Mouse (Mus musculus): ENCODE measurements around the gene Cdkal1.

Cdkal1 gene

DNA sequence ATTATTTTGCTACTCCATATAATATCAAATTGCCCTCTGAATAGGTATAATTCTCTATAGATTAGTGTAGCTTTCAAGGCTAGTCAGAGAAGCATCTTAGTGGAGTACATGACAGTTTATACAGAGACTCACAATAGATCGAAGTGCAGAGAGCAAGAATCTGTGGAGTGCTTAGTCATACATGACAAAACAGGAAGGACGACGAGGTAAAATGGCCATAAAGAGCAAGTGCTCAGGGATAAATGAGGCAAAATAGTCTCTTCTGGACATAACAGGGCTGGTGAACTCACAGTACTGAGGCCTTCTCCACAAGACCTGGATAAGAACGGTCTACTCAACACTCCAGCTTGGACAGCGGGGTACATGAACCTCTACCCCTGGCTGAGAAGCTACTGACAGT, 155.6 kb downstream of the Cdkal1 start:
- DNase-seq (ENCODE audit: low spot score): no peak

DNA sequence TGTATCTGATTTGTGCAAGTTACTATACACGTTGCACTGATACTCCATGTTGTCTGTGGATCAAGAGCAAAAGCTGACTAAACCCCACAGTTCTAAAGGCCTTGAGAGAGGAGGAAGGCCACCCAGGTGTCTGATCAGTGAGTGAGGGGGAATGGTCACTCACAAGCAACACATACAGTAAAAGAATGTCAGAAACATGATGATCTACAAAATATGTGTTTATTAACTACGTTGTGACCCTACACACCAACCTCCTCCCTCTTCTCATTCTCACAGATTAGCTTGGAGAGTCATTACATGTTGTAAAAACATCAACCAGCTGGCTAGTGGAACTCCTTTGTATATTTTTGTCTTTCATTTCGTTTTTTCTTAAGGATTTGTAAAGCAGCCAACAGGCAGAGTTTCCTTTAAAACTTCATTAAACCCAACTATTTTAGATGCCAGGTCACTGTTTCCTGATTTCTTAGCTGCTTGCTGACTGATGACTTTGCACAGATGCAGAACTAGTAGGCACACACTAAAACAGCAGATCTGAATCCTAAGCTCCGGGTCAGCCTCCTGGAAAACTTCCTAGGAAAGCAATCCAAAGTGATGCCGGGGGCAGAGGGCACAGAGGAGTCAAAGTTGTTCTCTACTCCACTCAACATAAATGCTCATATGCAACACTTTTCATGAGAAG, 157.0 kb downstream of the Cdkal1 start:
- DNase-seq (ENCODE audit: low spot score): no peak

DNA sequence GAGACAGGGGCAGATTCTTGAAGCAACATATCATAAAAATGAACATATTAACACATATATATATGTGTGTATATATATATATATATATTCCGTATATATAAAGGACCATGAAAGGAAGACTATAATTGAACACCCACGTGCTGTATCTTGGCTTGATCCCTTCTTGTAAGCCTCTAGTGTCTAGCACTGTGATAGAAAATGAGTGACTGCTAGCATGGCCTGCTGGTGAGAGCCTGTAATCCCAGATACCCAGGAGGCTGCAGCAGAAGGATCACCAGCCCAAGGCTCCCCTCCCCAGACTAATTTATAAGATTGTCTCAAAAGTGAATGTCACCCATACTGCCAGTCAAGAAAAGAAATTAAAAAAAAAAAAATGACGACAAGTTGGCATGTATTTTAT, 158.2 kb downstream of the Cdkal1 start:
- DNase-seq (ENCODE audit: low spot score): no peak

DNA sequence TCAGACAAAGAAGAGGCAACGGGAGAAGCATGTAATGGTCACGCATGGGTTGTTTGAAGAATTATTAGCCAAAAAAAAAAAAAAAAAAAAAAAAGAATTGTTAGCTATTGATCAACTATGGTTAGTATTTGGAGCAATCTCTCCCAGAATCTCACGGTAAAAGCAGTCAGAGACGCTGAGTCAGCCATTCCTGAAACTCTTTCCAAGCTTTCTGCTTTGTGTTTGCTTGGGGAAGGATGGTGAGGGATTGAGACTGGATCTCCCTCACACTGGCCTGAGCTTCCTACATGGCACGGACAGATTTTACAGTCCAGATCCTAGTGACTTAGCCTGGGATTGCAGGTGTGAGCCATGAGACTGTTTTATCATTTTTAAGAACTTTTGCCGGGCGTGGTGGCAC, 164.7 kb downstream of the Cdkal1 start:
- DNase-seq (ENCODE audit: low spot score): peak; percentile 26

DNA sequence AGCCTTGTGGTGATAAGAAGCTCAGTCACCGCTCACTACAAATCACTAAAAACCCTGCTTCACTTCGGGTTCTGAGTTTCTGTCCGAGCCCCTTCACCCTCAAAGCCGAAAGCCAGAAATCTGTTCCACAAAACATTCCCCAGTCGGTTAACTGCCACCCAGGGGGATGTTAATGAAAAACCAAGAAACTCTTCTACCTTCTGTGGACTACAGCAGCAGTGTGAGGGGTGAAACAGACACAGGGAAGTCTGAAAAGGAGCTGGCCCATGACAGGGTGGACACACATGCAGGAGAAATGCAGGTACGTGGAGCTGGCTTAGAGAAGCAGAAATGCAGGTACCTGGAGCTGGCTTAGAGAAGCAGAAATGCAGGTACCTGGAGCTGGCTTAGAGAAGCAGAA, 166.6 kb downstream of the Cdkal1 start:
- DNase-seq (ENCODE audit: low spot score): no peak

DNA sequence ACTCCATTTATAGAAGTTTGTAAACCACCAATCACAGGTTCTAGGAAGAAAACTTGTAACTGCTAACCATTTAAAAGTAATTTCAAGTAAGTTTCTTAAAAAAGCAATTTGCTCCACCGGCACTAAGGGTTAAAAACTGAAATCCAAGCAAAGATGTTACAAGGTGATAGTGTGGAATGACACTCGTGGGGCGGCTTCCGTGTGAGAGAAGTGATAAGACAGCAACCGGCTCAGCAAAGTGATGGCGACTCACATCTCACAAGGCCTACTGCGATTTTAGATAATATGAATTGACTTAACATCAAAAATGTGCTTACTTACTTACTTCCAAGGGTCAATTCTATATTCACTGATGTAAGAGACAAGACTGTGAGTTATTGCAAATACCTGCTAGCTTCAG, 167.6 kb downstream of the Cdkal1 start:
- no peak for DNase-seq (ENCODE audit: low spot score)

DNA sequence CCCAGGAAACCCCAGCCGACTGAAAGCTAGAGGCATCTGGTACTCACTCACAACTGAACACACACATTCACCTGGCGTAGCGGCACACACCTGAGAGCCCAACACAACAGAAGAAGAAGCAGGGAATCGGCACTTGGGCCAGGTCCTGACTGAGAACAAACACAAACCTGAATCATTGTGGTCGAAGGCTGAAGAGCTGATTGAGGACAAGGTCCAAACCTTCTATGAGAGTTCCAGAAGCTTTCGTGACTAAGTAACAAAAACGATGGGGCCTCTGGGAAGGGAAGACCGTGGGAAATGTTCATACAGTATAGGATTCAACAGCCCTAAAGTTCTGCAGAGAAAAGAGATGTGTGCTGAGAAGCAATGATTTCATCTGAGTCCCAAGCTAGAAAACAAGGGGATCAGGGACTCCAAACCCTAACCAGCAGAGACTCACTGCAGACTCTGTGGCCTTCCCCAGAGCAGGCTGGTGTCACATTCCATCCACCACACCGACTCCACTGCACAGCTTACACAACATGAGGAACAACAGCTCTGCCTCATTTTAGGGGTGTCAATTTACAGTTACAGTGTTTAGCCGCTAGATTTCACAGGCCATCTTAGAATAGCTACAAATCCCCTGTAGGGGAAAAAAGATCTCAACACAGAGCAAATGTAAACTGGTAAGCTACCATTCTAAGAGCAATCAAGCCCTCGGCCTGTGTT, 175.8 kb downstream of the Cdkal1 start:
- DNase-seq (ENCODE audit: low spot score): no peak

DNA sequence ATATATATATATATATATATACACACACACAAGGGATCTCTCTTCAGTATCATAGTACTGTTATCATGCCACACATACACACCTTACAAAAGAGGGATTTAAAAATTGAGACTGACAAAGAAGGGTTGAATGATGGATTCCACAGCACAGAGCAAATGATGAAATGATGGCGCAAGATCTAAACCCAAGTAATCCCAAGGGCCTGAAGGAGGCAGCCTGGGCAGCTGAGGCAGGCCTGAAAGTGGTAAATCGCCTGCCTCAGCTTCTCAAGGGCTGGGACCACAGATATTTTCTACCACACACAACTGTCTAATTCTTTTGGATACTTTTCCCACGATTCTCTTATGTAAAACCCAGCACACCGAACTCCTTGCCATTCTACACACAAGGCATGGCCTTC, 177.9 kb downstream of the Cdkal1 start:
- no peak for DNase-seq (ENCODE audit: low spot score)

DNA sequence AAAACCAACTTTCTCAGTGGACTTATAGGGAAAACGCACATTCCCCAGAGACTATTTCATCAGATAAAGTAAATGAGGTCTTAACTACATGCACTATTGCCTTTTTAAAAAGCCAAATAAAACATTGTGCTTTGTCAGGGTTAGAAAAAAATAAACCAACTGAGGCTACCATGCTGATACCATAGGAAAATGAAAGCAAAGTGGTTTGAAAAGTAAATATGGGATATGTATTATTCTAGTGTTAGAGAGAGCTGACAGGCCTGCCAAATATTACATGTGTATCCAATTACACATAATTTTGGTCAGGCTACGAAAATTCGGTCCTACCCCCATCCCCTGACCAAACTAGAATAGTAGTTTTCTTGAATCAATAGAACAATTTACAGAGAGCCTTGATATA, 184.8 kb downstream of the Cdkal1 start:
- DNase-seq (ENCODE audit: low spot score): no peak

DNA sequence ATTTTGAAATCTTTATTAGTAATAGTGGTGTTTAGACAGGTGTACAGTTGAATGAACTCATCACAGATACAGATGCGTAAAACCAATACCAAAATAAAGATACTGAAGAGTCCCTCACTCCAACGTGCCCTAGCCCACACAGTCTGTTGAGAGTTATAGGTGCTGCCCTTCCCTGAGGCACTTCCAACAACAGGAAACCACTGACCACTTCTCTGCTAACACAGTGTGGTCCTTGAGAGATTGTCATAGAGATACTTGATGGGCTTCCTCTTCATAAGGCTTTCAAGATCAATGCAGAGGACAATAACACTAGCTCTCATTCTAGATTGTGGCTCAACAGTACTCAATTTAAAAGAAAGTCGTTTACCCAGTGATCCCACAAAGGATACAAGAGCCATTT, 191.6 kb downstream of the Cdkal1 start:
- no peak for DNase-seq (ENCODE audit: low spot score)

DNA sequence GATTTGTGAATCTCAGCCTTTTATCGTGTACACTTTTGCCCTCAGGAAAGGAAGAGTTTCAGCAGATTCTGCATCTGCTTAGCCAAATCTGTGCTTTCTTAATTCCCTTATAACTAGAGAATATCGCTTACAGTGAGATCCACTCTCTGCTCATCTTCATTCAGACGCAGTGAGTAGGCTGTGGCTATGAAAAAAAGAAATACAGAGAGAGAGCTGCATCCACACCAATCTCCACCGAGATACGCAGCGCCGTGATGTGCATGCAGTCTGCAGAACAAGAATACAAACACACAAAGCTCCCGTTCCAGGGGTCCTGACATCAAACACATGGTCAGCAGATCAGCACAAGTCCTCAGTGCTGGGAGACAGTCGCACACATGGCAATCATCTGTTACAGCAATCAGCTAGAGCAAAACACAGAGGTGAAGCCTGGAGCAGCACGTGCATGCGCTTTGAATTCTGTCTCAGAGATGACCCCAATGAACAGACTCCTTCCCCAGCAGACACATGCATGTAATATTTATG, 199.6 kb downstream of the Cdkal1 start:
- DNase-seq (ENCODE audit: low spot score): no peak

DNA sequence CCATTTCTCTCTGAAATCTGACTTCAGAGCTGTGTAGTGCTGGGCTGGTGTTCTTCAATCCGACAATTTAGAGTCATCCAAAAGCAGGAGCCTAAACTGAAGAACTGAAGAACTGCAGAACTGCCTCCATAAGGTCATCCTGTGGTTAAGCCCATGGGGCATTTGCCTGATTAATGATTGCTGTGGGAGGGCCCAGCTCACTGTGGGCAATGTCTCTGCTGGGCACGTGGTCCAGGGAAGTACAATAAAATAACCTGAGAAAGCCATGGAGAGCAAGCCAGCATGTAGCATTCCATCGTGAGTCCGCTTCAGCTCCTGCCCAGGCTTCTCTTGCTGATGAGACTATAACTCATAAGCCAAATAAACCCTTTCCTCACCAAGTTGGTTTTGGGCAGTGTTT, 202.1 kb downstream of the Cdkal1 start:
- no peak for DNase-seq (ENCODE audit: low spot score)

DNA sequence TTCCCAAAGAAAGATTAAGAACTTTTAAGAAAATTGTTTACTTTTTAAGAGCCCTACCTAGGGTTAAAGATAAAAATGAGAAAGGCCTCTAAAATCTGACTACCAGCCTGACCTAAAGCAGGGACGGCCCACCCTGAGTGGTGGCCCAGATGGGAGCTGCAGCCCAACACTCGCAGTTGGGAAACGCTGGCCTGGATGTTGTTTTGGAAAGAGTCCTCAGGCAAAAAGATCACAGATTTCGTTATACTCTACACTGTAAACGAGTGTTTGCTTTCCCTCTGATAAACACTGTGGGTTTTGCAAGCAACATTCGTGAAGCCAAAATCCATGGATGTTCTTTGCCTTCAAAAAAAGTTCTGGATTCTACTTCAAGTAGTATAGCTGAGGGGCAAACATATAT, 202.7 kb downstream of the Cdkal1 start:
- no peak for DNase-seq (ENCODE audit: low spot score)

DNA sequence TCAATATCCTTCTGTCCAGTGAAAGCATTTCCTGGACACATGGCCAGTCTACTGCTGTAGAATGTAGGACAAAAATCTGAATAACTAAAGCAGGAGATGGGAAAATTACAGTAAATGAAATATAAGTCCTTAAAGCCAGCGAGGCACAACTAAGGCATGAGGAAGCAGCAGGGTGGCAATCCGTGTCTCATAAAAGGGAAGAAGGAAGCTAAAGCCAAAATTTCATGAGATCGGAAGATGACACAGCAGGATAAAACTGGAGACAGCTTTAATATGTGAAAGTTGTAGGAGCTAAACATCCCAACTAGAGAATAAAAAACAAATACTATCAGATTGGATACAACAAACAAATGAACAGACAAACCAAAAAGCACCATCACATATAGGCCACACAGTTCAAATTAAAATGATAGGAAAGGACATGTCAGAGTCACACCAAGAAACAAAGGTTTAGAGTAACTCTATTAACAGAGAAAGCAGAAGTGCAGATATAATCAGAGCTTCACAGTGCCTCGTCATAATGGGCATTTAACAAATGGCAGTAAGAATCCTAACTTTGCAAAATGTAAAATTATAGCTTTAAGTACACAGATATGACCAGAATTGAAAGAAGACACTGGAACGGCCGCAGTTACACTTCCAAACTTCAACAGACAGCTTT, 204.8 kb downstream of the Cdkal1 start:
- DNase-seq (ENCODE audit: low spot score): no peak

DNA sequence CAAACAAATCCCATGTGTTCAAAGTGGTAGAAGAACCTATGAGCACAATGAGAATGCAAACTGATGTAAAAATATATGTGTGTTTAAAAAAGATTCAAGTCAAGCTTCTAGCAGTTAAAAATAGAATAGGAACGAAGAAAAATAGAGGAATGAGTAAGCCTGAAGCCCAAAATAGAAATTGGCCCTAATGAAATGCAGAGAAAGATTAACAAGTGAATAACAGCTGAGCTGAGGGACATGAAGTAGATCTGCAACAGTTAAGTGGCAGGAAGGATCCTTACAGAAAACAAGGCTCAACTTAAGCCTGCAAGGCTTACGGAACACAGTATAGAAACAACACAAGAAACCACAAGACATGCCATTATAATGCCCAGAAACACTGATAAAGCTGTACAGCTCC, 205.9 kb downstream of the Cdkal1 start:
- DNase-seq (ENCODE audit: low spot score): no peak

DNA sequence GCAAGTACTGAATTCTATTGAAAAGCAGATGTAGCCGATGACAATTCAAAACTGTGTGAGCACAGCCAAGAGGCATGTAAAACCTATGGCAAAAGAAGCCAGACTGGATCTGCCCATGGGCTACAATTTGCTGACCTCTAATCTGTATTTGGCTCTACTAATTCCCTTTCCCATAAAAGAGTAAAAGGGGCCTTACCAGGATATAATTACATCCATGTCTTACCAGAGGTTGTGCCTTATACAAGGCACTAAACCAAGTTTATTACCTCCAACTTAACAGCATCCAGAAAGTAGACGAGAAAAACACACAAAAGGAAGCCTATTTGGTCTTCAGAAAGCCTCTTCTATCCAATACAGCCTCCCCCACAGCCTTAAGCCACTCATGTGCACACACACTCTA, 213.2 kb downstream of the Cdkal1 start:
- DNase-seq (ENCODE audit: low spot score): no peak

DNA sequence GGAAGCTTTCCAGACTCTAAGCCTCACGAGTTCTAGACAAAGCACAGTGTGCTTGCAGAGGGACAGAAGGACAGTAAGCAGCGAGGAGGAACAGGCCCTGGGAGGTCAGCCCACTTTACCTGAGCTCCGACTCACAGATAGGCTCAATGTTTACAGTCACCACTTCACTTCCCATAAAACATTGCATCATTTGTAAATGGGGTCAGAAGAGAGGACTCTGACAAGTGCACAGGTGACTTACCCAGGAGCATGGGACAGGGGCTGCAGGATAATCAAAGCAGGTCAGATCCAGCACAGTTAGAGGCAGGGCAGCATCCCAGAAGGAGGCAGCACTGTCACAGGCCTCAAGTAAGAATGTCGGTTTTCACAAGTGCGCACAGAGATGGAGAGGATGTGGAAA, 214.3 kb downstream of the Cdkal1 start:
- no peak for DNase-seq (ENCODE audit: low spot score)

DNA sequence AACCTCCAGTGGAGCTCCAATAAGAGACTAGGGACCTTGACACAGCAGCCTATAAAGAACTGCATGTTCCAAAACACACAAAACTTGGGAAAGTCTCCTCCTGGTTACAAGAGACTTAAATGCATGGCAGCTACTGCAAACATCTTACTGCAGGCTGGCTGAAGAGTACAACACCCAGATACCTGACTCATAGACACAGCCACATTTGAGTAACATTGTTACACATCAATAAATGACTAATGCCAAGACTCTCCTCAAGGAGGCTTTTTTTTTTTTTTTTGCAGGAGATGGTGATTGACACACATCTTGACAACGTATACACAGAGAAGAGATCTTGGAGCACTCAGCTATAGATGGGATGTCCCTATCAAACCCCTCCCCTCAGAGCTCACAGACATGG, 215.3 kb downstream of the Cdkal1 start:
- no peak for DNase-seq (ENCODE audit: low spot score)

DNA sequence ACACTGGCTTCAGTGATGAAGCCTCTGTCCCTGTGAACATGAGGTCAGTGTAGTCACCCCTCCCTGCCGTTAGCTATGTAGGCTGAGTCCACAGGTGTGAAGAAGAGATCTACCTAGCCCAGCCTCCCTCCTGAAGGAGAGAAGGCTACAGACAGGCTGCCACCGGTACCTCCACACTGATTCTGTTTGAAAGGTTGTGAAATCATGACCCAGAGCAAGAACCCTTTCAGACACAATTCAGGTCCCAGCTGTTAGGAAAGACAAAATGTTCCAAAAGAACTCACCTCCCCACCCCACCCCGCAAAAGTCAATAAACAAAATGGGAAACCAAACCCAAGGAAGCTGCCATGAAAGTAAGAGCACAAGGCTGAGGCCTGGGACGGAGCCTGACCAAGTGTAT, 217.2 kb downstream of the Cdkal1 start:
- no peak for DNase-seq (ENCODE audit: low spot score)

DNA sequence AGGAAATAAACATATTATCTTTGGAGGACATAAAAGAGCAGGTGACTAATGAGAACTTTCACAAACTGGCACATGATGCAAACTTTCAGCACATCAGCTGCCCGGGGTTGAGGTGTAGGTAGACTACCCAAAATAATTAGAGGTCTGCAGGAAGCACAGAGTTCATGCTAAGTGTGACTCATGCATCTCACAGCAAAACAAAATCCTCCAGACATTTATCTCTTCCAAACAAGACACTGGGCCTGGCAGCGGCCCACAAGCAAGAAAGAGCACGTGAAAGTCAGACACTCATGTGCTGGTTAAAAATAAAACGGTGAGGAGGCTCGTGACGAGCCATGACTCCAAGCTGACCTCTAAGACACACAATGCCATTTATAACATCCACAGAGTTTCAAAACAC, 217.7 kb downstream of the Cdkal1 start:
- DNase-seq (ENCODE audit: low spot score): peak; percentile 38

DNA sequence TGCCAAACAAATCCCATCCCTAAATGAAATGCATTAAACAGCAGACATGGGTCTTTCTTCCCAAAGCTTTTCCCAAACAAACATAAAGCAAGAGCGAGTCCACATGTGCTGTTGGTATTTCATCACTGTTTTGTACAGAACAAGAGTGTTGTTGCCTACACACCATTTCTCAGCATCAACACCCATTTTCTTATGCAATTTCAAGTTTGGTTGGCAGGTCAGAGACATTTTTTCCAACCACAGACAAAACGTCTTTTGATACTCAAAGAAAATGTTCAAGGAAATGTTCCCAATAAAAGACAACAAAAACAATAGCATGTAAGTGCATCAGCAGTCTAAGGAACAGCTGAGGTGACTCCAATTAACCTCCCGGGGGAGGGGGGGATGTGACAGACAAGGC, 219.9 kb downstream of the Cdkal1 start:
- no peak for DNase-seq (ENCODE audit: low spot score)

DNA sequence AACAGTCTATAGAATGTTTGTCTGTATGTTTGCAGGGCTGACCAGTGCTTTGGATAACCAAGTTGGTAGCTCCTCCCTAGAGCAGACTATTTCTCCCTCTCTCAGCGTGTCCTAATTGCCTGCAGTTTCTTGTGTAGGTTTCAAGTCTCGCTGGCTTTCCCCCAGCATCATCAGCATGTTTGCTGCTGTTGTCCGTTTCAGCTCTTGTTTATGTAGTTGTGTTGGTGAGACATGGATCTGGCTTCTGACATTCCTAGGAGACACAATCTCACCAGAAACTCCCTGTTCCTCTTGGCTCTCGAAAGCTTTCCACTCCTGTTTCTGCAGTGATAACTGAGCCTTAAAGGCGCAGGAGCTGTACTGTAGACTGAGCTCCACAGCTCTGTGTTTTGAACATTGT, 224.1 kb downstream of the Cdkal1 start:
- no peak for DNase-seq (ENCODE audit: low spot score)

DNA sequence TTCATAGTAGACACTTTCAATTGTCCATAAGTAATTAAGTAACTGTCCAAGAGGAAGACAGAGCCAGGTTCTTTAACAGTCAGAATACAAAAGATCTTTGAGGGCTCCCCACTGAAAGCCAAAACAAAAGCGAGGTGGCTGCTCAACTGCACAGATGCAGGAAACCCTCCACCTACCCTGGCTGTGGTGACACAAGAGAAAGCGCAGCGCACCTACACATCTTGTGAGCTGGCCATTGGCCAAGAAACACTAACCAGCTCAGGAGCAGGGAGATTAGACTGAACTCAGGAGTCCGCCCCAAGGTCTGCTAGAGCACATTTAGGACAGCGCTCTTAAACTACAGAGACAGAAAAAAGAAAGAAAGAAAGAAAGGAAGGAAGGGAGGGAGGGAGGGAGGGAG, 226.9 kb downstream of the Cdkal1 start:
- DNase-seq (ENCODE audit: low spot score): no peak

All from yolk sac, embryonic 10.5 days (tissue).